Mouse (Mus musculus): ENCODE measurements around the gene Mymx. TPM values are rescaled to one million over a fixed set of nuclear protein-coding genes. Genes with fewer than 3 reads are reported as not detected.

Mymx gene
- polyA plus RNA-seq, 1 experiment from 2014 or later, result not detected

DNA sequence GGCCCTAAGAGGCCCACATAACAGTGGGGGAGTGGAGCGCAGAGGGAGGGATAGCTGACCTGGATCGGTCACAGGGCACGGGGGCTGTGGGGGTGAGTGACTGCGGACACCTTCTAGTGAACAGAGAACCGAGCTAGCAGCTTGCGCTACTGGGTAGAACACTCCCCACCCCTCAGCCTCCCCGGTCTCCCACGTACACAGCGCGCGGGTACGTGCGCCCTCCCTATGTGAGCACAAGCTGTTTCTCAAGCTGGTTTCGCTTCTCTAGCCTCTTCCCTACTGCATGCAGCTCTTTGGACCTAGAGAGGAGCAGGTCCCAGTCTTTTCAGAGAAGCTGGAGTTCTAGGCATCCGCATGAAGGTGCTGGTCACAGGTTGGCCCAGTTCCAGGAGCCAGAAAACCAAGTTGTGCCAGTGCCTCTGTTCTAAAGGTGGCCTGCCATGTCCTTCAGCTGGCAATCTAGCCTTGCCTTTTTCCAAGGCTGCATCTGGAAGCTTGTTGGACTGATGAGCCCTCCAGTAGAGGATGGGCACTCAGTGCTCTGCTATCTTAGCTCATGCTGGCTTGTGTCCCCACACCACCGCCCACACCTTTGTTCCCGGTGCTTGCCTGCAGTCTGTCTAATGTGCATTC lies 27.7 kb downstream of the Mymx start:
- Histone ChIP-seq H3K36me3 (peaks cover 32% of the 10 kb centered on the region), H3K9ac (peak overlapping the region; percentile 99), H3K27me3 (replicated peaks) (no peaks in the 10 kb centered on the region), H3K4me3 (peak overlapping the region; percentile 94), H3K9me3 (replicated peaks) (no peaks in the 10 kb centered on the region), H3K4me1 (peaks cover 54% of the 10 kb centered on the region), H3K27ac (peak overlapping the region; percentile 96), H3K4me2 (peak overlapping the region; percentile 98)
- 3% methylated on average over 17 of the region's 17 CpGs for WGBS (ENCODE audit: insufficient replicate concordance)
- peak; percentile 49 for ATAC-seq

DNA sequence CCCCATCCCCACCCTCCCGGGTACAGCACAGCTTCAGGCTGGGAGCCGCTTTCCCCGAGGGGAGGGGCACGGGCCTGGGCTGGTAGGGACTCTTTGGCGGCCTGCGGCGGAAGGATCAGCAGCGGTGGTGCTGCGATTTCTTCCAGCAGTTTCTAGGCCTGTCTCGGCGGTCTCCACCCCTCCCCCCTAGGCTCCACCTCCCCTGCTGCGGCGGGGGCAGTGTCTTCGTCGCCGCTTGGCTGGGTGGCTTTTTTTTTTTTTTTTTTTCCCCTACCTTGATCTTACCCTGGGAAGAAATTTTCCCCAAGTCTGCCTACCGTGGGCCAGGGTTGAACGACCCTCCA lies 28.1 kb downstream of the Mymx start:
- 1% methylated on average over 18 of the region's 18 CpGs for WGBS (ENCODE audit: insufficient replicate concordance)
- peak; percentile 66 for ATAC-seq
- H3K9me3 ChIP-seq (replicated peaks), result no peaks in the 10 kb centered on the region

DNA sequence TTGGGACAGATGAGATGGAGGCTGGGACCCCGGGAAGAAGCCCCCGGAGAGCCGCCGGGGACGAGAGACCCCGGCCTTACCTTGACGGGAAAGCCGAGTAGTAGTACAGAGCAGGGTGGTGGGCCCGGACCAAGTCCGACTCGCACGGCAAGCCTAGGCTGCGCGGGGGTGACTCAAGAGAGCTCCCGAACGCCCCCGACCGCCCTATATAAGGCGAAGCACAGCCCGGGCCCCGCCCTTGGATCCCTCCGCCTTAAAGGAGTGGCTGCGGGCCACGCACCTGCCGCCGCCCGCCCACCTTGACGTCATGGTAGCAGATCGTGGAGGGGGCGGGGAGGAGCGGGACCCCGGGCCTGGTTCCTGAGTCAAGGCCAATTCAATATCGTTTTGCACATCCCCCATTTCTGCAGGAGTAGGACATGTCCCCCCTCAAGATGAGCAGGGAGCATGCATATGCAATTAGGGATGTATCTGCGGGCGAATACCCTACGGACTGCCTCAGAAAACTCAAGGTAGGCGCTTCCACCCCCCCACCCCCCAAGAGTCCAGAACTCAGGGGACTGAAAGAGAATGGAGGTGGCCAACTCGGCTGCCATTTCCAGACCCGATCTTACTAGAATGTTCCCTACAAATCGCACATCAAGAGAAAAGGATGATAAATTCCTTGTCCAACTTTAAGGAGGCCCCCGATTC lies 28.7 kb downstream of the Mymx start, which contains the start of gene Hsp90ab1:
Hsp90ab1 (minus strand) TSS at position 185 of the 693 bp plus-strand sequence.
- Histone ChIP-seq H3K4me2 (peak within 1 kb of the TSS; percentile 98), H3K27me3 (replicated peaks) (no peaks in the 10 kb centered on the region), H3K9ac (peak within 1 kb of the TSS; percentile 99), H3K4me3 (peak within 1 kb of the TSS; percentile 94), H3K27ac (peak within 1 kb of the TSS; percentile 96), H3K9me3 (replicated peaks) (no peaks in the 10 kb centered on the region), H3K4me1 (peaks cover 57% of the 10 kb centered on the region), H3K36me3 (peaks cover 42% of the 10 kb centered on the region)
- ATAC-seq, result peak; percentile 80
- 1% methylated on average over 41 of the region's 41 CpGs for WGBS (ENCODE audit: insufficient replicate concordance)

More for the DNA sequence above, 28.1 kb downstream of the Mymx start:
- H3K4me2 ChIP-seq, result peak overlapping the region; percentile 98
- H3K27ac ChIP-seq, result peak overlapping the region; percentile 96
- no peaks in the 10 kb centered on the region for H3K27me3 ChIP-seq (replicated peaks)
- peaks cover 59% of the 10 kb centered on the region for H3K4me1 ChIP-seq
- peak overlapping the region; percentile 99 for H3K9ac ChIP-seq
- peak overlapping the region; percentile 94 for H3K4me3 ChIP-seq
- H3K36me3 ChIP-seq, result peaks cover 37% of the 10 kb centered on the region

DNA sequence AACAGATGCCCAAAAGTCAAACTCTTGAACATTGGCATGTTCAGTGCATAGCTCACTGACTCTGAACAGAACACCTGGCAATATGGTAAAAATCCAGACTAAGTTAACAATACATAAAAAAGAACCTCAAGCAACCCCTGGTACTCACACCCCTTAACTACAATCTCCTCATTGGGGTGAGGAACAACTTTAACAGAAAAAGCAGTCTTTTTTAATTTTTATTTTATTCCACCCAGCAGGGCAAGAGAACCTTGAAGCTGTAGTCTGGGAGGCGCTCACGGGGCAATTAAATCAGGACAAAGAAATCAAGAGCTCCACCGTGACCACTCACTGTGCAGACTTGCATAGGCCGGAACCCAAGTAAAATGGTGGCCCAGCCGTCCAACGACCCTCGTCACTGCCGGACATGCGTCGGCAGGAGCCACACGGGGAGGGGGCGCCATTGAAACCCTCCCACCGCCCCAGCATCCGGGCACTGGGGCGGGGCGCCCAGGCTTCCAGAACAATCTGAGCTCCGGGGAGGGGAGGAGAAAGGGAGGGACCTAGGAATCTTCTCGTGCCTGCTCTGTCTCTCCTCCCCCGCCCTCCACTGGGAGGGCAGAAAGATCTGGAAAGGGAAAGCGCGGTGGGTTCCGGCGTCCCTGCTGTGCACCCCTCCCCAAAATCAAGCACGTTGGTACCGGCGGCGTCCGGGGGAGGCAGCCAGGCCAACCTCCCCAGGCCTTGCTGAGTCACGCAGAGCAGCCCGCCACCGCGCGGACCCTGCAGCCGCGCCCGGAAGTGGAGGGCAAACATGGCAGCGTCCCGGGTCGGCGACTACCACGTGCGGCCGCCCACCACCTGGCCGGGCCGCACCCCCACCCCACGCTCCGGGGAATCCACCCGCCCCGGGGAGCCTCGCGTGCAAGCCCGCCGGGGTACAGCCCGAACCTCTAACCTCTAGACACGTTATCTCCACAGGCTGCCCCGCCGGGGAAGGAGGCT lies 29.5 kb downstream of the Mymx start:
- Histone ChIP-seq H3K4me3 (peak overlapping the region; percentile 94), H3K4me1 (peaks cover 63% of the 10 kb centered on the region), H3K4me2 (peak overlapping the region; percentile 98), H3K27ac (peak overlapping the region; percentile 96), H3K27me3 (replicated peaks) (no peaks in the 10 kb centered on the region), H3K36me3 (peaks cover 51% of the 10 kb centered on the region), H3K9me3 (replicated peaks) (no peaks in the 10 kb centered on the region), H3K9ac (peak overlapping the region; percentile 99)
- peak; percentile 51 for ATAC-seq
- WGBS (ENCODE audit: insufficient replicate concordance), result under 1% methylated on average over 57 of the region's 57 CpGs

DNA sequence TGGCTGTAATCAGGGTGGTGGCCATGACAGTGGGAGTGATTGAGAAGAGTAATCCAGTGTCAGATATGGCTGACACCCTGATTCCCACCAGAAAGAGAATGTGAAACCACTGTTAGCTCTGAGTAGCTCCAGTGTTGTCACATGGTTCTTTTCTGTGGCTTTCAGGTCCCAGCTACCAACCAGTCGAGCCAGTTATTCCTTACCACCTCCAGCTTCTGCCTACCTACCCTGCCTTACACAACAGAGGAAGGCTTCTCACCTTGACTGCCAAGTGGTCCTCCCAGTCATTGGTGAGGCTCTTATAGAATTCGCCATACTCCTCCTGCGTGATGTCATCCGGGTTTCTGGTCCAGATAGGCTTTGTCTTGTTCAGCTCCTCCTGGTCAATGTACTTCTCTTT lies 31.9 kb downstream of the Mymx start:
- Histone ChIP-seq H3K4me3 (no peak overlapping the region), H3K27ac (no peak overlapping the region), H3K4me1 (peaks cover 80% of the 10 kb centered on the region), H3K36me3 (peaks cover 75% of the 10 kb centered on the region), H3K4me2 (no peak overlapping the region), H3K9me3 (replicated peaks) (no peaks in the 10 kb centered on the region), H3K27me3 (replicated peaks) (no peaks in the 10 kb centered on the region), H3K9ac (no peak overlapping the region)
- no peak for ATAC-seq
- 73% methylated on average over 4 of the region's 4 CpGs for WGBS (ENCODE audit: insufficient replicate concordance)

DNA sequence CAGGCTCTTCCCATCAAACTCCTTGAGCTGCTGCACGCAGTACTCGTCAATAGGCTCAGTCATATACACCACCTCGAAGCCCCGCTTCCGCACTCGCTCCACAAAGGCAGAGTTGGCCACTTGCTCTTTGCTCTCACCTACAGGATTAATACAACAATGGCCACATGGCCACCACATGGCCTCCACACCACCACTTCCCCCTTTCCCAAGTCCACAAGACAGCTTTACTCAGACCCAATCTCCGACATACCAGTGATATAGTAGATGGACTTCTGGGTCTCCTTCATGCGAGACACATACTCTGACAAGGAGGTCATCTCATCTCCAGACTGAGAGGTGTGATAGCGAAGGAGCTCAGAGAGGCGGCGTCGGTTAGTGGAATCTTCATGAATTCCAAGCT lies 32.9 kb downstream of the Mymx start:
- no peak overlapping the region for H3K4me3 ChIP-seq
- WGBS (ENCODE audit: insufficient replicate concordance), result 83% methylated on average over 12 of the region's 12 CpGs
- 0 out of 2 replicates have a peak overlapping the region, but pooled peaks have one; percentile 3 for H3K27ac ChIP-seq
- peaks cover 79% of the 10 kb centered on the region for H3K4me1 ChIP-seq
- H3K9me3 ChIP-seq (replicated peaks), result no peaks in the 10 kb centered on the region
- H3K27me3 ChIP-seq (replicated peaks), result no peaks in the 10 kb centered on the region
- ATAC-seq, result no peak
- H3K36me3 ChIP-seq, result peaks cover 75% of the 10 kb centered on the region
- no peak overlapping the region for H3K4me2 ChIP-seq
- peak overlapping the region; percentile 18; the same call in 1 of the 2 replicates for H3K9ac ChIP-seq

DNA sequence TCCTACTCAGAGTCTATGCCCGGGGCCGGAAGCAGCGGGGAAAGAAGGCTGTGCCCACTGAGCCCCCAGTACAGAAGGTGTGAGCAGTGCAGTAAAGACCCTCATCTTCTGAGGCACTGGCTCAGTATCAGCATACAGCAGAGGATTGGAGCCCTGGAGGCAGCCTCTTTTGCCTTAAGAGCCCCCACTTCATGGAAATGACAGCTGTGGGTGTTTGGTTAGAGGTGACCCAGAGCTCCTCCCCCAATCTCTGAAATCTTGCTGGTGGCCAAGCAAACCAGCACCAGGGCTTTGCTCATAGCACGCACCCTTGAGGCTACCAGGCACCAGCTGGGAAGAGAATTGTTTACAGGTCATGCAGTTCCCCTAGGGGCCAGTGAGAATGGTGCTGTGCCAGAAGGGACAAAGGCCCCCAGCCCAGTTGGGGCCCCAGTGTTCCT lies 34.7 kb downstream of the Mymx start:
- H3K4me1 ChIP-seq, result peaks cover 76% of the 10 kb centered on the region
- ATAC-seq, result peak; percentile 29
- H3K27ac ChIP-seq, result peak overlapping the region; percentile 8; the same call in 1 of the 2 replicates
- no peak overlapping the region for H3K4me3 ChIP-seq
- no peaks in the 10 kb centered on the region for H3K27me3 ChIP-seq (replicated peaks)
- H3K9me3 ChIP-seq (replicated peaks), result no peaks in the 10 kb centered on the region
- no peak overlapping the region for H3K9ac ChIP-seq
- WGBS (ENCODE audit: insufficient replicate concordance), result 18% methylated on average over 4 of the region's 4 CpGs
- no peak overlapping the region for H3K4me2 ChIP-seq
- H3K36me3 ChIP-seq, result peaks cover 72% of the 10 kb centered on the region

DNA sequence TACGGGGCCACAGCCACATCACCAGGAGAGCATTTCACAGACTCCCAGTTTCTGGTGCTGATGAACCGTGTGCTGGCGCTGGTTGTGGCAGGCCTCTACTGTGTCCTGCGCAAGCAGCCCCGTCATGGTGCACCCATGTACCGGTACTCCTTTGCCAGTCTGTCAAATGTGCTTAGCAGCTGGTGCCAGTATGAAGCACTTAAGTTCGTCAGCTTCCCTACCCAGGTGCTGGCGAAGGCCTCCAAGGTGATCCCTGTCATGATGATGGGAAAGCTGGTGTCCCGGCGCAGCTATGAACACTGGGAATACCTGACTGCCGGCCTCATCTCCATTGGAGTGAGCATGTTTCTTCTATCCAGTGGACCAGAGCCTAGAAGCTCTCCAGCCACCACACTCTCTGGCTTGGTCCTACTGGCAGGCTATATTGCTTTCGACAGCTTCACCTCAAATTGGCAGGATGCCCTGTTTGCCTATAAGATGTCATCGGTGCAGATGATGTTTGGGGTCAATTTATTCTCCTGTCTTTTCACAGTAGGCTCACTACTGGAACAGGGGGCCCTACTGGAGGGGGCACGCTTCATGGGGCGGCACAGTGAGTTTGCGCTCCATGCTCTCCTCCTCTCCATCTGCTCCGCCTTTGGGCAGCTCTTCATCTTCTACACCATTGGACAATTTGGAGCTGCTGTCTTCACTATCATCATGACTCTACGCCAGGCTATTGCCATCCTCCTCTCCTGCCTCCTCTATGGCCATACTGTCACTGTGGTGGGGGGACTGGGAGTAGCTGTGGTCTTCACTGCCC lies 35.3 kb downstream of the Mymx start:
- 63% methylated on average over 18 of the region's 18 CpGs for WGBS (ENCODE audit: insufficient replicate concordance)
- no peak overlapping the region for H3K4me3 ChIP-seq
- H3K36me3 ChIP-seq, result peaks cover 66% of the 10 kb centered on the region
- peaks cover 70% of the 10 kb centered on the region for H3K4me1 ChIP-seq
- no peaks in the 10 kb centered on the region for H3K9me3 ChIP-seq (replicated peaks)
- H3K27me3 ChIP-seq (replicated peaks), result no peaks in the 10 kb centered on the region
- ATAC-seq, result peak; percentile 27
- no peak overlapping the region for H3K4me2 ChIP-seq
- peak overlapping the region; percentile 38; the same call in 1 of the 2 replicates for H3K27ac ChIP-seq
- H3K9ac ChIP-seq, result no peak overlapping the region

DNA sequence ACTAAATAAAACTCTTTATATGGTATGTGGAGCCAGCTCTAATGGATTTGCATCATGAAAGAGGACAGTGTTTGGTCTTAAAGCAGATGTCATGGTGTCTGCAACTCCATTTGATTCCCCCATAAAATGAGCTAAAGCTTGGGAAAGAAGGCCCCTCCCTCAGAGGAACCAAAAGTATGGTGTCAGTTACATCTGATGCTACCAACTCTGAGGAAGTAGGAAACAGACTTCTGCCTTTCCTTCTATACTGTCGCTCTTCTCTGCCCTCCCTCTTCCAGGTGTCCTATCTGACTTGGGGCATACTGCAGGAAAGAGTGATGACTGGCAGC lies 35.9 kb downstream of the Mymx start:
- Histone ChIP-seq H3K36me3 (peaks cover 60% of the 10 kb centered on the region), H3K27ac (peak overlapping the region; percentile 81; the same call in 1 of the 2 replicates), H3K4me3 (no peak overlapping the region), H3K4me1 (peaks cover 64% of the 10 kb centered on the region), H3K9me3 (replicated peaks) (no peaks in the 10 kb centered on the region), H3K4me2 (peak overlapping the region; percentile 97; the same call in 1 of the 2 replicates), H3K9ac (no peak overlapping the region), H3K27me3 (replicated peaks) (no peaks in the 10 kb centered on the region)
- ATAC-seq, result no peak
- WGBS (ENCODE audit: insufficient replicate concordance), result 44% methylated on average over 1 of the region's 1 CpGs

DNA sequence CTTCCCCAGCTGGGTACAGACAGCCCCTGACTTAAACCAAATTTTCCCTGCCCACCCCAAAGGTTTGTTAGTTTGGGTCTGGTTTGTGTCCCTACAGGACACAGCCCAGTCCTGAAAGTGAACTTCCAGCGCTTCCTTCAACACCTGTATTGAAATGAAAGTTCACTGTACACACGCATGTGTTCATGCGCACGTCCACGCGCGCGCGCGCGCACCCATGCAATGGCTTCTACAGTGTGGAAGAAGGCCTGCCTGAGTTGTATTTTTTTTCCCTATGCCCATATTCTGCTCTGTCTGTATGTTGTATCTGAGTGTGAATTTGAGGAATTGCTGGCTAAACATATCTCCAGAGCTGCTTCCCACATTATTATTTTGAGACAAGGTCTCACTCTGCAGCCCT lies 36.8 kb downstream of the Mymx start:
- peaks cover 55% of the 10 kb centered on the region for H3K4me1 ChIP-seq
- ATAC-seq, result no peak
- WGBS (ENCODE audit: insufficient replicate concordance), result 91% methylated on average over 11 of the region's 11 CpGs

DNA sequence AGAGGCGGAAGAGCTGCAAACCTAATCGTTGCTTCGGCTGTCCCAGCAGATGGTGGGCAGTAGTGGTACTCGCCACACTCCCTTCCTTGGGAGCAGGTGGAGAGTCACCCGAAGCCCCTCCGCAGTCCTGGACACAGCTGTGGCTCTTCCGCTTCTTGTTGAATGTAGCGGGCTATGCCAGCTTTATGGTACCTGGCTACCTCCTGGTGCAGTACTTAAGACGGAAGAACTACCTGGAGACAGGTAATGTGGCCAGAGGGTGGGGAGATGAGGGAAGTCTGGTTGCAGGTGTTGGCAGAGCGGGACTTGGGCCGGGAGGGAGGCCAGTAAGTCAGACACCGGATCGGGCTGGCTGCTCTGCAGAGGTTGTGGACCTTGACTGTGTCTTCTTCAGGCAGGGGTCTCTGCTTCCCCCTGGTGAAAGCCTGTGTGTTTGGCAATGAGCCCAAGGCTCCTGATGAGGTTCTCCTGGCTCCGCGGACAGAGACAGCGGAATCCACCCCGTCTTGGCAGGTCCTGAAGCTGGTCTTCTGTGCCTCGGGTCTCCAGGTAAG lies 37.3 kb downstream of the Mymx start:
- Histone ChIP-seq H3K27ac (peak overlapping the region; percentile 81), H3K9ac (peak overlapping the region; percentile 97), H3K4me3 (peak overlapping the region; percentile 86), H3K4me2 (peak overlapping the region; percentile 97), H3K4me1 (peaks cover 50% of the 10 kb centered on the region), H3K36me3 (peaks cover 52% of the 10 kb centered on the region), H3K27me3 (replicated peaks) (no peaks in the 10 kb centered on the region), H3K9me3 (replicated peaks) (no peaks in the 10 kb centered on the region)
- 13% methylated on average over 18 of the region's 18 CpGs for WGBS (ENCODE audit: insufficient replicate concordance)
- no peak for ATAC-seq

More for the DNA sequence above, 36.8 kb downstream of the Mymx start:
- Histone ChIP-seq H3K4me2 (peak overlapping the region; percentile 97), H3K9ac (peak overlapping the region; percentile 97), H3K27me3 (replicated peaks) (no peaks in the 10 kb centered on the region), H3K4me3 (peak overlapping the region; percentile 86), H3K27ac (peak overlapping the region; percentile 81), H3K9me3 (replicated peaks) (no peaks in the 10 kb centered on the region), H3K36me3 (peaks cover 56% of the 10 kb centered on the region)

Measured in liver, embryonic 12.5 days (tissue).